Mouse (Mus musculus) erythroblast, adult 5-6 weeks (primary cell): ENCODE measurements around the gene Gm21970. TPM values are rescaled to one million over a fixed set of nuclear protein-coding genes. Genes with fewer than 3 reads are reported as not detected.

Source experiments
- ATAC-seq: replicated peaks from 2 replicates; pipeline ENCODE4 v1.8.0; 2016; ENCODE audit warnings: moderate number of reproducible peaks, mild to moderate bottlenecking, moderate TSS enrichment, inconsistent platforms; ENCODE audit not compliant: poor library complexity, low FRiP score, severe bottlenecking
- total RNA-seq, 2 experiments: library from RNA; stranded (forward) in 1 of 2; stranded (reverse) in 1 of 2; fragments of 150-400 nt in 1 of 2; fragments of 200-764, 138-1000 nt in 1 of 2; gene quantifications; 2 replicates each; pipeline versions ENCODE4 v1.2.3 to v1.2.4; 2015 to 2017; ENCODE audit warnings: low replicate concordance in 2 of 2

Gene Gm21970
- total RNA-seq (2015; ENCODE audit: low replicate concordance), result 12.3 TPM in 1 of 2 replicates, not detected in the other
- 7.8 TPM in 1 of 2 replicates, not detected in the other for total RNA-seq (2017; ENCODE audit: low replicate concordance)

- ATAC-seq, result no peak
Observed at GRCm38 (mm10) chr16:91391421-91391820, at the start of gene Gm21970. Gm21970 (plus strand) TSS chr16:91391721.

GRCm38 (mm10) chr16:91346491-91346890 lies 45.0 kb upstream of the Gm21970 start:
- 0 out of 2 replicates have a peak, but pooled peaks have one; percentile 24 for ATAC-seq

GRCm38 (mm10) chr16:91347491-91348263 lies 43.8 kb upstream of the Gm21970 start:
- ATAC-seq, result no peak

- no peak for ATAC-seq
Observed at GRCm38 (mm10) chr16:91348264-91348565, 43.3 kb upstream of the Gm21970 start.

GRCm38 (mm10) chr16:91348588-91349330 lies 42.8 kb upstream of the Gm21970 start:
- ATAC-seq, result no peak

- peak; percentile 68 for ATAC-seq
Observed at GRCm38 (mm10) chr16:91352084-91352562, 39.4 kb upstream of the Gm21970 start.

- ATAC-seq, result peak; percentile 85
Observed at GRCm38 (mm10) chr16:91352749-91353148, 38.8 kb upstream of the Gm21970 start.

GRCm38 (mm10) chr16:91353177-91353576 lies 38.3 kb upstream of the Gm21970 start:
- ATAC-seq, result peak; percentile 71

GRCm38 (mm10) chr16:91353638-91354037 lies 37.9 kb upstream of the Gm21970 start:
- no peak for ATAC-seq

GRCm38 (mm10) chr16:91354599-91354998 lies 36.9 kb upstream of the Gm21970 start:
- ATAC-seq, result no peak

- no peak for ATAC-seq
Observed at GRCm38 (mm10) chr16:91355160-91355559, 36.4 kb upstream of the Gm21970 start.

GRCm38 (mm10) chr16:91356760-91357525 lies 34.6 kb upstream of the Gm21970 start:
- ATAC-seq, result no peak

- ATAC-seq, result no peak
Observed at GRCm38 (mm10) chr16:91357526-91357900, 34.0 kb upstream of the Gm21970 start.

GRCm38 (mm10) chr16:91358555-91358954 lies 33.0 kb upstream of the Gm21970 start:
- ATAC-seq, result peak; percentile 57

GRCm38 (mm10) chr16:91359531-91359930 lies 32.0 kb upstream of the Gm21970 start:
- no peak for ATAC-seq

- no peak for ATAC-seq
Observed at GRCm38 (mm10) chr16:91360162-91360561, 31.4 kb upstream of the Gm21970 start.

- ATAC-seq, result no peak
Observed at GRCm38 (mm10) chr16:91362006-91362405, 29.5 kb upstream of the Gm21970 start.

GRCm38 (mm10) chr16:91362616-91363272 lies 28.8 kb upstream of the Gm21970 start:
- ATAC-seq, result no peak

- ATAC-seq, result no peak
Observed at GRCm38 (mm10) chr16:91363483-91363882, 28.0 kb upstream of the Gm21970 start.

GRCm38 (mm10) chr16:91366567-91366966 lies 25.0 kb upstream of the Gm21970 start:
- ATAC-seq, result no peak
